ENCODE assay signal across 7 mouse cellular contexts in genomic region chr17:48602554-48602953, GRCm38 (mm10).
DNase-seq lines count a peak whose midpoint lies in the region; ATAC-seq and TF ChIP-seq lines count a peak whose summit lies in the region.

No protein-coding gene starts in this region.

- no peaks in the 10 kb centered on the region for H3K4me1 ChIP-seq in MEL (ENCODE audit: control insufficient read depth in 1 of 2, insufficient read depth in 2 of 2, low read length in 2 of 2)
- peaks cover 12% of the 10 kb centered on the region for H3K4me1 ChIP-seq in embryonic facial prominence, embryonic 10.5 days
- no peaks in the 10 kb centered on the region for H3K4me1 ChIP-seq in hindbrain, embryonic 14.5 days (replicated peaks; ENCODE audit: control insufficient read depth, insufficient read depth, low read length)

- peak in 2 of 3 experiments; percentile 26; a peak in 3 of 6 replicates for TF ChIP-seq CTCF in MEL (IDR thresholded peaks at IDR 0.05 in 2 of 3, conservative IDR thresholded peaks at IDR 0.05 in 1 of 3; ENCODE audit: control insufficient read depth in 1 of 3, insufficient read depth in 1 of 3, low read depth in 2 of 3, low read length in 3 of 3, poor library complexity in 1 of 3, severe bottlenecking in 1 of 3)

- no peaks in the 10 kb centered on the region for H3K27me3 ChIP-seq in MEL (ENCODE audit: control insufficient read depth in 1 of 2, insufficient read depth in 2 of 2, low read length in 2 of 2)
- no peaks in the 10 kb centered on the region; the same call in 1 of the 2 replicates for H3K27me3 ChIP-seq in embryonic facial prominence, embryonic 10.5 days (replicated peaks; ENCODE audit: low read depth, poor library complexity, severe bottlenecking)
- H3K27me3 ChIP-seq in hindbrain, embryonic 14.5 days (ENCODE audit: control insufficient read depth, insufficient read depth, low read length), result no peaks in the 10 kb centered on the region

- DNase-seq in MEL (ENCODE audit: low read depth, low spot score), result peak; percentile 6
- peak; percentile 73 for DNase-seq in adrenal gland, postnatal 14 days
- peak; percentile 75 for DNase-seq in embryonic facial prominence, embryonic 10.5 days (ENCODE audit: low spot score)
- DNase-seq in hindbrain, embryonic 14.5 days (ENCODE audit: low spot score), result peak; percentile 76
- peak; percentile 47 to 72 for DNase-seq in layer of hippocampus, postnatal 14 days (ENCODE audit: low spot score in 2 of 2)
- peak; percentile 40 for DNase-seq in right cerebral cortex, postnatal 25 days

- H3K4me3 ChIP-seq in MEL (ENCODE audit: control insufficient read depth in 1 of 2, insufficient read depth in 1 of 2, low read depth in 2 of 2, low read length in 2 of 2), result no peak overlapping the region
- no peak overlapping the region for H3K4me3 ChIP-seq in embryonic facial prominence, embryonic 10.5 days
- no peak overlapping the region for H3K4me3 ChIP-seq in hindbrain, embryonic 14.5 days (replicated peaks; ENCODE audit: low read length)

- TF ChIP-seq RAD21 in MEL (IDR thresholded peaks at IDR 0.05; ENCODE audit: low read depth, low read length), result peak; percentile 20

- H3K9me3 ChIP-seq in MEL (replicated peaks; ENCODE audit: insufficient read depth, low read length), result no peaks in the 10 kb centered on the region
- H3K9me3 ChIP-seq in embryonic facial prominence, embryonic 10.5 days, result no peaks in the 10 kb centered on the region
- no peaks in the 10 kb centered on the region for H3K9me3 ChIP-seq in hindbrain, embryonic 14.5 days (ENCODE audit: control insufficient read depth, low read length)

- H3K79me2 ChIP-seq in MEL (ENCODE audit: control insufficient read depth, insufficient read depth, low read length, poor library complexity), result no peaks in the 10 kb centered on the region

- H3K36me3 ChIP-seq in MEL (ENCODE audit: control insufficient read depth in 1 of 2, insufficient read depth in 2 of 2, low read length in 2 of 2), result no peaks in the 10 kb centered on the region
- H3K36me3 ChIP-seq in embryonic facial prominence, embryonic 10.5 days (replicated peaks), result no peaks in the 10 kb centered on the region
- no peaks in the 10 kb centered on the region for H3K36me3 ChIP-seq in hindbrain, embryonic 14.5 days (replicated peaks; ENCODE audit: control insufficient read depth, insufficient read depth)

- ATAC-seq in hindbrain, embryonic 14.5 days (ENCODE audit: low FRiP score), result no peak
- ATAC-seq in megakaryocyte progenitor cell, adult 5-6 weeks (replicated peaks; ENCODE audit: poor library complexity), result peak; percentile 95

- no peak overlapping the region for H3K4me2 ChIP-seq in hindbrain, embryonic 14.5 days (replicated peaks)

- WGBS in embryonic facial prominence, embryonic 10.5 days, result 12% methylated on average over 6 of the region's 6 CpGs
- 11% methylated on average over 6 of the region's 6 CpGs for WGBS in hindbrain, embryonic 14.5 days

- TF ChIP-seq POLR2A in MEL (IDR thresholded peaks at IDR 0.05; ENCODE audit: control insufficient read depth in 1 of 2, insufficient read depth in 1 of 2, low read depth in 1 of 2, low read length in 2 of 2, poor library complexity in 1 of 2), result no peak

- H3K27ac ChIP-seq in MEL (ENCODE audit: control insufficient read depth, low read depth, low read length), result no peak overlapping the region
- H3K27ac ChIP-seq in embryonic facial prominence, embryonic 10.5 days (replicated peaks), result no peak overlapping the region
- no peak overlapping the region for H3K27ac ChIP-seq in hindbrain, embryonic 14.5 days

- no peak overlapping the region for H3K9ac ChIP-seq in MEL (ENCODE audit: control insufficient read depth, low read depth, low read length, poor library complexity, severe bottlenecking)
- no peak overlapping the region for H3K9ac ChIP-seq in hindbrain, embryonic 14.5 days

- no peak for TF ChIP-seq EP300 in MEL (IDR thresholded peaks at IDR 0.05; ENCODE audit: low read depth in 1 of 2, low read length in 2 of 2)

TF ChIP-seq in MEL, 35 proteins besides CTCF, POLR2A, EP300 and RAD21:
- TF ChIP-seq POLR2AphosphoS2 (IDR thresholded peaks at IDR 0.05; ENCODE audit: low read length), result no peak
- TF ChIP-seq SIN3A (IDR thresholded peaks at IDR 0.05; ENCODE audit: low read length), result no peak
- peak; percentile 28; the same call in 1 of the 2 replicates for TF ChIP-seq SMC3 (IDR thresholded peaks at IDR 0.05; ENCODE audit: low read depth, low read length)
- TF ChIP-seq TAL1 (IDR thresholded peaks at IDR 0.05; ENCODE audit: low read length), result no peak

Comparison
In these comparisons a context has a peak if more than half of its experiments do, and no peak if none do; other contexts are left out.
1. DNase-seq: peak in every context shown above with its lines; median percentile 76 in hindbrain, embryonic 14.5 days; 75 in embryonic facial prominence, embryonic 10.5 days; 73 in adrenal gland, postnatal 14 days; 60 in layer of hippocampus, postnatal 14 days; 40 in right cerebral cortex, postnatal 25 days; 6 in MEL.